Mouse (Mus musculus): ENCODE measurements around the gene Magi2. TPM values are rescaled to one million over a fixed set of nuclear protein-coding genes. Genes with fewer than 3 reads are reported as not detected.

Magi2 gene
- total RNA-seq, 2 experiments from 2014 or later = 0.51 TPM; not detected in 1

- ATAC-seq (replicated peaks; ENCODE audit: low FRiP score, poor library complexity, severe bottlenecking) = no peak
These were observed 828.2 kb downstream of the Magi2 start for GRCm38 (mm10) chr5:20055000-20055399.

GRCm38 (mm10) chr5:20056074-20056842, 829.4 kb downstream of the Magi2 start:
- ATAC-seq (replicated peaks; ENCODE audit: low FRiP score, poor library complexity, severe bottlenecking) = no peak

GRCm38 (mm10) chr5:20056856-20057255, 830.0 kb downstream of the Magi2 start:
- no peak for ATAC-seq (replicated peaks; ENCODE audit: low FRiP score, poor library complexity, severe bottlenecking)

- ATAC-seq (replicated peaks; ENCODE audit: low FRiP score, poor library complexity, severe bottlenecking) = no peak
These were observed 835.2 kb downstream of the Magi2 start for GRCm38 (mm10) chr5:20062011-20062410.

- ATAC-seq (replicated peaks; ENCODE audit: low FRiP score, poor library complexity, severe bottlenecking) = no peak
These were observed 838.2 kb downstream of the Magi2 start for GRCm38 (mm10) chr5:20065081-20065480.

GRCm38 (mm10) chr5:20068496-20068895, 841.7 kb downstream of the Magi2 start:
- no peak for ATAC-seq (replicated peaks; ENCODE audit: low FRiP score, poor library complexity, severe bottlenecking)

- ATAC-seq (replicated peaks; ENCODE audit: low FRiP score, poor library complexity, severe bottlenecking) = no peak
These were observed 842.2 kb downstream of the Magi2 start for GRCm38 (mm10) chr5:20068921-20069486.

- no peak for ATAC-seq (replicated peaks; ENCODE audit: low FRiP score, poor library complexity, severe bottlenecking)
These were observed 847.3 kb downstream of the Magi2 start for GRCm38 (mm10) chr5:20074101-20074500.

- no peak for ATAC-seq (replicated peaks; ENCODE audit: low FRiP score, poor library complexity, severe bottlenecking)
These were observed 848.0 kb downstream of the Magi2 start for GRCm38 (mm10) chr5:20074867-20075266.

GRCm38 (mm10) chr5:20078931-20079330, 852.1 kb downstream of the Magi2 start:
- ATAC-seq (replicated peaks; ENCODE audit: low FRiP score, poor library complexity, severe bottlenecking) = no peak

GRCm38 (mm10) chr5:20080605-20081309, 853.9 kb downstream of the Magi2 start:
- ATAC-seq (replicated peaks; ENCODE audit: low FRiP score, poor library complexity, severe bottlenecking) = no peak

- ATAC-seq (replicated peaks; ENCODE audit: low FRiP score, poor library complexity, severe bottlenecking) = no peak
These were observed 855.5 kb downstream of the Magi2 start for GRCm38 (mm10) chr5:20082368-20082767.

GRCm38 (mm10) chr5:20087083-20087482, 860.2 kb downstream of the Magi2 start:
- no peak for ATAC-seq (replicated peaks; ENCODE audit: low FRiP score, poor library complexity, severe bottlenecking)

- ATAC-seq (replicated peaks; ENCODE audit: low FRiP score, poor library complexity, severe bottlenecking) = no peak
These were observed 877.0 kb downstream of the Magi2 start for GRCm38 (mm10) chr5:20103869-20104268.

GRCm38 (mm10) chr5:20104496-20104895, 877.7 kb downstream of the Magi2 start:
- no peak for ATAC-seq (replicated peaks; ENCODE audit: low FRiP score, poor library complexity, severe bottlenecking)

GRCm38 (mm10) chr5:20109496-20109895, 882.7 kb downstream of the Magi2 start:
- no peak for ATAC-seq (replicated peaks; ENCODE audit: low FRiP score, poor library complexity, severe bottlenecking)

GRCm38 (mm10) chr5:20117156-20117555, 890.3 kb downstream of the Magi2 start:
- ATAC-seq (replicated peaks; ENCODE audit: low FRiP score, poor library complexity, severe bottlenecking) = no peak

- ATAC-seq (replicated peaks; ENCODE audit: low FRiP score, poor library complexity, severe bottlenecking) = no peak
These were observed 913.4 kb downstream of the Magi2 start for GRCm38 (mm10) chr5:20140235-20140634.

GRCm38 (mm10) chr5:20140662-20141444, 914.0 kb downstream of the Magi2 start:
- ATAC-seq (replicated peaks; ENCODE audit: low FRiP score, poor library complexity, severe bottlenecking) = no peak

Data from erythroblast, adult 5-6 weeks (primary cell).